Mouse (Mus musculus) midbrain, embryonic 14.5 days (tissue): ENCODE measurements around the gene Spock1. TPM values are rescaled to one million over a fixed set of nuclear protein-coding genes. Genes with fewer than 3 reads are reported as not detected.

Experiments
- ATAC-seq: fragments of 200-750 bp; cut with Nextera tagmentation; 2 replicates; pipeline ENCODE4 v1.8.0; 2017; ENCODE audit warnings: moderate number of reproducible peaks, moderate library complexity; ENCODE audit not compliant: low FRiP score, low TSS enrichment
- DNase-seq: peaks from one replicate; pipeline ENCODE4 v3.0.0-alpha.2; 2015
- H3K27ac ChIP-seq: fragments of 300-500 bp; sonication (generic); replicated peaks from 2 replicates; pipeline ENCODE4 v1.5.1; 2014; ENCODE audit warnings: mild to moderate bottlenecking, low read depth, low read length, moderate library complexity
- H3K27me3 ChIP-seq: fragments of 300-500 bp; sonication (generic); 2 replicates; pipeline ENCODE4 v1.6.1; 2014; ENCODE audit warnings: low read length, control low read depth, mixed read lengths; ENCODE audit not compliant: control insufficient read depth, insufficient read depth
- H3K36me3 ChIP-seq: fragments of 300-500 bp; sonication (generic); 2 replicates; pipeline ENCODE4 v1.6.1; 2014; ENCODE audit warnings: low read length, control low read depth; ENCODE audit not compliant: control insufficient read depth, insufficient read depth
- H3K4me1 ChIP-seq: fragments of 300-500 bp; sonication (generic); 2 replicates; pipeline ENCODE4 v1.6.1; 2014; ENCODE audit warnings: mild to moderate bottlenecking, antibody characterized with exemption, low read length, control low read depth; ENCODE audit not compliant: control insufficient read depth, insufficient read depth
- H3K4me2 ChIP-seq: fragments of 300-500 bp; sonication (generic); 2 replicates; pipeline ENCODE4 v1.6.1; 2014; ENCODE audit warnings: mild to moderate bottlenecking, low read length, moderate library complexity
- H3K4me3 ChIP-seq: fragments of 300-500 bp; sonication (generic); replicated peaks from 2 replicates; pipeline ENCODE4 v1.5.1; 2014; ENCODE audit warnings: low read depth, low read length
- H3K9ac ChIP-seq: fragments of 300-500 bp; sonication (generic); replicated peaks from 2 replicates; pipeline ENCODE4 v1.6.1; 2014; ENCODE audit warnings: mild to moderate bottlenecking, low read length, moderate library complexity
- H3K9me3 ChIP-seq: fragments of 300-500 bp; sonication (generic); 2 replicates; pipeline ENCODE4 v1.6.1; 2016; ENCODE audit warnings: low read length, control low read depth, mixed read lengths; ENCODE audit not compliant: control insufficient read depth
- WGBS: fragments of 180-500 bp; shearing (Covaris S2); extraction: QIAGEN DNeasy Blood & Tissue Kit; methylation state at CpG from one replicate; pipeline ENCODE4 v1.1.7; 2014; 5-methylcytosine and 5-hydroxymethylcytosine counted together
- polyA plus RNA-seq: library from polyadenylated mRNA; unstranded; fragments of >200 nt; fragmentation: Nextera tagmentation; extraction: Ambion mirVana; gene quantifications from 2 replicates; pipeline ENCODE4 v1.2.1, GENCODE M21; 2014

The Spock1 gene
- polyA plus RNA-seq, 1 experiment from 2014 or later = 73.1 TPM

GRCm38 (mm10) chr13:57930720-57931119 is 22.6 kb upstream of the Spock1 start:
- ATAC-seq (no peak), DNase-seq (peak; percentile 31)
- no peaks in the 10 kb centered on the region for H3K27me3 ChIP-seq
- no peak overlapping the region for H3K4me2 ChIP-seq
- H3K9ac ChIP-seq = no peak overlapping the region
- H3K27ac ChIP-seq = no peak overlapping the region
- H3K9me3 ChIP-seq = no peaks in the 10 kb centered on the region
- H3K4me3 ChIP-seq = no peak overlapping the region
- 15% methylated on average over 5 of the region's 5 CpGs for WGBS
- no peaks in the 10 kb centered on the region for H3K36me3 ChIP-seq
- H3K4me1 ChIP-seq = no peaks in the 10 kb centered on the region

- H3K36me3 ChIP-seq = no peaks in the 10 kb centered on the region
- DNase-seq = no peak
- H3K27me3 ChIP-seq = no peaks in the 10 kb centered on the region
- no peaks in the 10 kb centered on the region for H3K4me1 ChIP-seq
- H3K4me2 ChIP-seq = no peak overlapping the region
- no peak overlapping the region for H3K4me3 ChIP-seq
- no peak for ATAC-seq
- H3K27ac ChIP-seq = no peak overlapping the region
- H3K9ac ChIP-seq = no peak overlapping the region
- H3K9me3 ChIP-seq = no peaks in the 10 kb centered on the region
- WGBS = 23% methylated on average over 2 of the region's 2 CpGs
Measured at GRCm38 (mm10) chr13:57930283-57930682, 22.2 kb upstream of the Spock1 start.

- no peak overlapping the region for H3K9ac ChIP-seq
- no peaks in the 10 kb centered on the region for H3K36me3 ChIP-seq
- no peak overlapping the region for H3K4me2 ChIP-seq
- H3K27ac ChIP-seq = no peak overlapping the region
- no peaks in the 10 kb centered on the region for H3K9me3 ChIP-seq
- DNase-seq (no peak), ATAC-seq (no peak)
- WGBS = 96% methylated on average over 4 of the region's 4 CpGs
- no peaks in the 10 kb centered on the region for H3K27me3 ChIP-seq
- H3K4me3 ChIP-seq = no peak overlapping the region
- no peaks in the 10 kb centered on the region for H3K4me1 ChIP-seq
Measured at GRCm38 (mm10) chr13:57919947-57920346, 11.8 kb upstream of the Spock1 start.

- no peak for DNase-seq
- 76% methylated on average over 9 of the region's 9 CpGs for WGBS
- Histone ChIP-seq H3K9ac (no peak overlapping the region), H3K9me3 (no peaks in the 10 kb centered on the region), H3K36me3 (no peaks in the 10 kb centered on the region), H3K4me1 (peaks cover 8% of the 10 kb centered on the region; the same call in 1 of the 2 replicates), H3K4me2 (no peak overlapping the region), H3K27ac (no peak overlapping the region), H3K4me3 (no peak overlapping the region), H3K27me3 (peaks cover 4% of the 10 kb centered on the region; the same call in 1 of the 2 replicates)
- no peak for ATAC-seq
Measured at GRCm38 (mm10) chr13:57911171-57911570, 3.0 kb upstream of the Spock1 start.

GRCm38 (mm10) chr13:57907428-57908265 is 485 bp downstream of the Spock1 start:
- ATAC-seq (peak; percentile 64; the same call in 1 of the 2 replicates), DNase-seq (peak; percentile 64)
- under 1% methylated on average over 60 of the region's 60 CpGs for WGBS
- peak overlapping the region; percentile 81 for H3K4me2 ChIP-seq
- H3K4me3 ChIP-seq = peak overlapping the region; percentile 65
- peaks cover 4% of the 10 kb centered on the region; the same call in 1 of the 2 replicates for H3K27me3 ChIP-seq
- H3K4me1 ChIP-seq = peaks cover 13% of the 10 kb centered on the region; the same call in 1 of the 2 replicates
- peak overlapping the region; percentile 67 for H3K27ac ChIP-seq
- no peaks in the 10 kb centered on the region for H3K36me3 ChIP-seq
- peak overlapping the region; percentile 77 for H3K9ac ChIP-seq
- no peaks in the 10 kb centered on the region for H3K9me3 ChIP-seq

- 75% methylated on average over 8 of the region's 8 CpGs for WGBS
- no peak overlapping the region for H3K4me2 ChIP-seq
- no peak overlapping the region for H3K9ac ChIP-seq
- peaks cover 2% of the 10 kb centered on the region for H3K4me1 ChIP-seq
- H3K9me3 ChIP-seq = peaks cover 3% of the 10 kb centered on the region; the same call in 1 of the 2 replicates
- no peak overlapping the region for H3K27ac ChIP-seq
- ATAC-seq = no peak
- H3K4me3 ChIP-seq = no peak overlapping the region
- DNase-seq = no peak
- H3K36me3 ChIP-seq = no peaks in the 10 kb centered on the region
- no peaks in the 10 kb centered on the region for H3K27me3 ChIP-seq
Measured at GRCm38 (mm10) chr13:57894597-57894996, 13.5 kb downstream of the Spock1 start.

GRCm38 (mm10) chr13:57889708-57890107 is 18.4 kb downstream of the Spock1 start:
- Histone ChIP-seq H3K27me3 (no peaks in the 10 kb centered on the region), H3K4me3 (no peak overlapping the region), H3K4me2 (no peak overlapping the region), H3K36me3 (no peaks in the 10 kb centered on the region), H3K9ac (no peak overlapping the region), H3K4me1 (peaks cover 10% of the 10 kb centered on the region), H3K9me3 (no peaks in the 10 kb centered on the region), H3K27ac (no peak overlapping the region)
- WGBS = 42% methylated on average over 9 of the region's 9 CpGs
- ATAC-seq (no peak), DNase-seq (peak; percentile 47)

- Histone ChIP-seq H3K4me2 (no peak overlapping the region), H3K9me3 (no peaks in the 10 kb centered on the region), H3K27me3 (no peaks in the 10 kb centered on the region), H3K27ac (0 out of 2 replicates have a peak overlapping the region, but pooled peaks have one; percentile 20), H3K4me3 (no peak overlapping the region), H3K4me1 (peaks cover 10% of the 10 kb centered on the region), H3K36me3 (no peaks in the 10 kb centered on the region), H3K9ac (no peak overlapping the region)
- no peak for DNase-seq
- 4% methylated on average over 6 of the region's 6 CpGs for WGBS
- ATAC-seq = no peak
Measured at GRCm38 (mm10) chr13:57889050-57889449, 19.1 kb downstream of the Spock1 start.

GRCm38 (mm10) chr13:57879817-57880216 is 28.3 kb downstream of the Spock1 start:
- DNase-seq = no peak
- no peak for ATAC-seq
- 46% methylated on average over 4 of the region's 4 CpGs for WGBS

More at GRCm38 (mm10) chr13:57879817-57880216, 28.3 kb downstream of the Spock1 start:
- no peaks in the 10 kb centered on the region for H3K36me3 ChIP-seq
- H3K4me1 ChIP-seq = peaks cover 14% of the 10 kb centered on the region; the same call in 1 of the 2 replicates
- H3K4me3 ChIP-seq = no peak overlapping the region
- no peak overlapping the region for H3K4me2 ChIP-seq
- H3K27ac ChIP-seq = no peak overlapping the region
- no peaks in the 10 kb centered on the region for H3K9me3 ChIP-seq
- H3K27me3 ChIP-seq = no peaks in the 10 kb centered on the region
- H3K9ac ChIP-seq = no peak overlapping the region
